Mouse (Mus musculus): ENCODE results near the gene Gm47189.
"Not testable (repeated sequence)": the region's sequence is repeated elsewhere in the genome, so short reads cannot be mapped to it uniquely, and the experiment has no call there.

The Gm47189 gene

GRCm38 (mm10) chr14:41772341-41772740 lies at the start of gene Gm47189:
Gene Gm47189, minus strand, starts transcription at chr14:41772441.
- in situ Hi-C loops (cut with MboI; ENCODE audit: low sequenced_read_pairs), result not testable (repeated sequence)

DNA sequence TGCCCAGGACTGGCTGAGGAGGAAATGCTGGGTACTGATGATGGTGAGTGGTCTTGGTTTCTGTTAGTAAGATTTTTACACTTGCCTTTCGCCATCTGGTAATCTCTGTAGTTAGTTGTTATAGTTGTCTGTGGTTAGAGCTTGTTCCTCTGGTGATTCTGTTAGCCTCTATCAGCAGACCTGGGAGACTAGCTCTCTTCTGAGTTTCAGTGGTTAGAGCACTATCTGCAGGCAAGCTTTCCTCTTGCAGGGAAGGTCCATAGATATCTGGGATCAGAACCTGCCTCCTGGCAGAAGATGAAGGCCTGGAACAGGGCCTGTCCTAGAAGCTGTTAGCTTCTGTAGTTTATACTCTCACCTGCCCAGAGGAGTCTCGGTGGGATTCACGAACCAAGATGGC lies 16.3 kb downstream of the Gm47189 start:
- in situ Hi-C loops (cut with MboI; ENCODE audit: low sequenced_read_pairs), result not testable (repeated sequence)

DNA sequence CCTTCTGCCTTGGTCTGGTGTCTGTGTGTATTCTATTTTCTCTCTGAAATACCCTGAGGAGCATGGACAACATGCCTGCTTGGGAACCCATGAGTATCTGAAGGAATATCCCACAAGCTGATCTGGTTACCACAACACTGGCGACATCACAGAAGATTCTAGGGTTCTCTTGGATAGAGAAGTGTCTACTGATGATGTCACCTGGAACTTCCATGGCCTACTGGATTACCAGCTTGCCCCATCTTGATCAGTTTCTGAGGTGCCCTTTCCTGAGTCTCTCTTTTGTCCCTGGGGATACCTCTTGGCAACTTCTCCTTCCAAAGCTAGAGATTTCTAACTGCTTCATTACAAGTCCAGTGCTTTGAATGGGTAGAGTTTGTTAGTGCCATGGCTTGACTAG lies 21.7 kb downstream of the Gm47189 start, which contains the start of gene Gm7929:
Gm7929 (minus strand) TSS at position 101 of the 400 bp plus-strand sequence.
- in situ Hi-C loops (cut with MboI; ENCODE audit: low sequenced_read_pairs), result not testable (repeated sequence)

- in situ Hi-C loops (cut with MboI; ENCODE audit: low sequenced_read_pairs), result not testable (repeated sequence)
Measured at GRCm38 (mm10) chr14:41723437-41723836, 48.8 kb downstream of the Gm47189 start.

DNA sequence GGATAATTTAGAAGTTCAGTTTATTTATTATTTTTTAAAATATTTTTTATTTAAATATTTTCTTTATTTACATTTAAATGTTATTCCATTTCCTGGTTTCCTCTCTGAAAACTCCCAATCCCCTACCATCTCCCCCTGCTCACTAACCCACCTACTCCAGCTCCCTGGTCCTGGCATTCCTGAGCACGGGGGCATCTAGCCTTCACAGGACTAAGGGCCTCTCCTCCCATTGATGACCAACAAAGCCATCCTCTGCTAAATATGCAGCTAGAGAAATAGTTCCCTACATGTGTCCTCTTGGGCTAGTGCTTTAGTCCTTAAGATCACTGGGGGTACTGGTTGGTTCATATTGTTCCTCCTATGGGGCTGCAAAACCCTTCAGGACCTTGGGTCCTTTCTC lies 55.1 kb downstream of the Gm47189 start:
- in situ Hi-C loops (cut with MboI; ENCODE audit: low sequenced_read_pairs), result not testable (repeated sequence)
